17 mouse cellular contexts compared by ENCODE assay signal in the genomic region with DNA sequence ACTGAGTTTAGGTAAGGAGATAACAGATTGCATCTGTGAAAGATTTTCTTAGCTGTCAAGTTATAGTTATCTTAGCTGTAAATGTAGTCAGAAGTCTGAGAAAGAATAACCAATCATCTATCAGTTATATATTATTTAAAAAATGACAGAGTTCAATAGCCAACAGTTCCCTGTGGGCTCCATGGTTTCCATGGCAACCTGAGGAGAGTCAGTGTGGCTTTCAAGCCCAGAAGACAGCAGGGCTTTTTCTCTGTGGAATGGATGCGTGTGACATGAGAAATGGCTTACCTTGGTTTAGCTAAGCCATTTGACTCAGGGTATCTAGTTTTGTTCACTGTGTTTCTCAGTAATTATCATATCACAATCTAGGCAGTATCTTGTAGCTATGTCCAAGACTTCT.
DNase-seq lines count a peak whose midpoint lies in the region; ATAC-seq and TF ChIP-seq lines count a peak whose summit lies in the region.
"Had no signal": no experiment of that assay in that cellular context is flagged by ENCODE, and none has a peak within 500 bp of the region (broad histone marks: within the 10 kb centered on the region; RNA-seq: fewer than 3 reads in every experiment).

No protein-coding gene starts in this region.

- peaks cover 37% of the 10 kb centered on the region for H3K4me1 ChIP-seq in midbrain, embryonic 13.5 days (replicated peaks)
- H3K4me1 ChIP-seq in midbrain, embryonic 11.5 days (ENCODE audit: control insufficient read depth, insufficient read depth, low read length): peaks cover 7% of the 10 kb centered on the region
- no peaks in the 10 kb centered on the region; the same call in none of the 2 replicates for H3K4me1 ChIP-seq in midbrain, postnatal 0 days (ENCODE audit: insufficient read depth, low read length)
- H3K4me1 ChIP-seq: heart, embryonic 13.5 days had no signal

- no peak for ATAC-seq in midbrain, embryonic 13.5 days
- ATAC-seq in midbrain, embryonic 11.5 days (ENCODE audit: low FRiP score): no peak
- no peak for ATAC-seq in midbrain, postnatal 0 days (ENCODE audit: low FRiP score)
- ATAC-seq: activated CD4-positive, CD25-positive, alpha-beta regulatory T cell, adult 4 months; forebrain, embryonic 15.5 days; hindbrain, embryonic 16.5 days; Patski had no signal

- H3K27ac ChIP-seq in midbrain, embryonic 13.5 days: 0 out of 2 replicates have a peak overlapping the region, but pooled peaks have one; percentile 21
- H3K27ac ChIP-seq in midbrain, embryonic 11.5 days (ENCODE audit: low read depth, low read length): no peak overlapping the region
- no peak overlapping the region for H3K27ac ChIP-seq in midbrain, postnatal 0 days (ENCODE audit: low read depth, low read length)
- H3K27ac ChIP-seq: forebrain, embryonic 15.5 days; heart, embryonic 13.5 days had no signal

- TF ChIP-seq CTCF in midbrain, postnatal 0 days (IDR thresholded peaks at IDR 0.05): no peak

- no peaks in the 10 kb centered on the region for H3K9me3 ChIP-seq in midbrain, embryonic 13.5 days
- H3K9me3 ChIP-seq in midbrain, embryonic 11.5 days (ENCODE audit: control insufficient read depth, low read length): no peaks in the 10 kb centered on the region
- no peaks in the 10 kb centered on the region for H3K9me3 ChIP-seq in midbrain, postnatal 0 days (ENCODE audit: low read length)
- H3K9me3 ChIP-seq: forebrain, embryonic 15.5 days; heart, embryonic 13.5 days had no signal

- no peak overlapping the region for H3K4me2 ChIP-seq in midbrain, embryonic 13.5 days (replicated peaks)
- H3K4me2 ChIP-seq in midbrain, embryonic 11.5 days: no peak overlapping the region
- H3K4me2 ChIP-seq in midbrain, postnatal 0 days (ENCODE audit: low read depth, low read length, poor library complexity, severe bottlenecking): no peak overlapping the region
- H3K4me2 ChIP-seq: forebrain, embryonic 15.5 days; heart, embryonic 13.5 days had no signal

- peak; percentile 43 for DNase-seq in embryo, embryonic 11 days
- no peak for DNase-seq in embryo, embryonic 9.5 days (ENCODE audit: extremely low spot score)
- no peak for DNase-seq in midbrain, embryonic 11.5 days (ENCODE audit: low spot score, missing footprints)
- DNase-seq in brain, adult 2 months (ENCODE audit: low read depth, low spot score): peak; percentile 43
- DNase-seq in midbrain, postnatal 0 days (ENCODE audit: low spot score): peak; percentile 41
- DNase-seq: adrenal gland, postnatal 14 days; cerebellum, adult 8-10 months; cerebellum, postnatal 25 days; gastrocnemius, postnatal 36 days; heart, postnatal 36 days had no signal

- H3K9ac ChIP-seq in midbrain, embryonic 13.5 days (replicated peaks): no peak overlapping the region
- H3K9ac ChIP-seq in midbrain, embryonic 11.5 days (ENCODE audit: low read length): no peak overlapping the region
- H3K9ac ChIP-seq in midbrain, postnatal 0 days (replicated peaks; ENCODE audit: low read length, poor library complexity, severe bottlenecking): no peak overlapping the region
- H3K9ac ChIP-seq: forebrain, embryonic 15.5 days; heart, embryonic 13.5 days had no signal

- H3K4me3 ChIP-seq in midbrain, embryonic 13.5 days (replicated peaks): no peak overlapping the region
- H3K4me3 ChIP-seq in midbrain, embryonic 11.5 days (ENCODE audit: low read depth, low read length): no peak overlapping the region
- H3K4me3 ChIP-seq in midbrain, postnatal 0 days (ENCODE audit: low read depth, low read length): no peak overlapping the region
- H3K4me3 ChIP-seq: forebrain, embryonic 15.5 days; heart, embryonic 13.5 days had no signal

- WGBS in midbrain, embryonic 13.5 days: 14% methylated on average over 1 of the region's 1 CpGs
- 29% methylated on average over 1 of the region's 1 CpGs for WGBS in midbrain, embryonic 11.5 days
- WGBS in midbrain, postnatal 0 days: 16% methylated on average over 1 of the region's 1 CpGs

- no peaks in the 10 kb centered on the region for H3K36me3 ChIP-seq in midbrain, embryonic 13.5 days
- H3K36me3 ChIP-seq in midbrain, embryonic 11.5 days (ENCODE audit: control insufficient read depth, insufficient read depth, low read length): no peaks in the 10 kb centered on the region
- H3K36me3 ChIP-seq in midbrain, postnatal 0 days (ENCODE audit: insufficient read depth, low read length): no peaks in the 10 kb centered on the region
- H3K36me3 ChIP-seq: forebrain, embryonic 15.5 days; heart, embryonic 13.5 days had no signal

- H3K27me3 ChIP-seq in midbrain, embryonic 13.5 days: no peaks in the 10 kb centered on the region
- H3K27me3 ChIP-seq in midbrain, embryonic 11.5 days (ENCODE audit: control insufficient read depth, insufficient read depth, low read length): no peaks in the 10 kb centered on the region
- H3K27me3 ChIP-seq in midbrain, postnatal 0 days (ENCODE audit: insufficient read depth, low read length): no peaks in the 10 kb centered on the region
- H3K27me3 ChIP-seq: CH12.LX; forebrain, embryonic 15.5 days; Patski had no signal

Comparison
In these comparisons a context has a peak if more than half of its experiments do, and no peak if none do; other contexts are left out.
1. DNase-seq: peak in embryo, embryonic 11 days (single experiment), brain, adult 2 months (single experiment) and midbrain, postnatal 0 days (single experiment); none in embryo, embryonic 9.5 days (single experiment) and midbrain, embryonic 11.5 days (single experiment).